Comparison of ENCODE assay signal across 8 mouse cellular contexts in the genomic region with DNA sequence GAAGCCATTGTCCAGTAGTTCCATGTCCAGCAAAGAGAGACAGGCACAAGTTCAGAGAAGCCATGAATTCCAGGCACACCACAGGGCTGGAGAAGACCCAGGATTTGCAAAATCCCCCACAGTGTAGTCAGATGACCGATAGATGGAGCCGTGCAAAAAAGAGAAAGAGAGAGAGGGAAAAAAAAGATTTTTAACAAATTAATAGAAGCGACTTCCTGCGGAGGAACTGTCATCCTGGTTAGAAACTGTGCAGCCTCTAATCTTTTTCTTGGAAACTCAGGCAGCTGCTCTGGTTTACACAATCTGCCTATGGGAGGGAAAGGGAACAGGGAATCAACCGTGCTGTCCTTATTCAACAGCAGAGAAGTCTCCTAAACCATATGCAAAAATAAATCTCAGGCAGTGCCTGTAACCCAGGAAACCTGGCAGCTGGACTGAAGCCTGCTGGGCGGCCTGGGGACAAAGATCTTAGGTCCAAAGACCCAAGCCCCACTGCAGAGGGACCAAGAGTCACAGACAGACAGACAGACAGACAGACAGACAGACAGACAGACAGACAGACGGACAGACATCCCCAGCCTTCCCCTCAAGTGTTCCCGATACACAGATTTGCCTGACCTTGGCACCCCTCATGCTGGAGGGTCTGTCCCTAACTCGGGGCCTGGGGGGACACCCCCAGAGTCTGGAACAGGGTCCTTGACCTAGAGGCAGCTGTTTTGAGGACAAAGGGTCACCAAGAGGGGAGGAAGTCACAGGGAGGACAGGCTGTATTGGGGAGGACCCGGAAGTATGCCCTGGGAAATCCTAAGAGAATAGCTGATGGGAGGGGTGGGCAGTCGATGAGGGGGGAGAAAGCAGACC. TPM values are rescaled to one million over a fixed set of nuclear protein-coding genes. Genes with fewer than 3 reads are reported as not detected.
DNase-seq lines count a peak whose midpoint lies in the region; ATAC-seq and TF ChIP-seq lines count a peak whose summit lies in the region.

No protein-coding gene starts in this region.

- ATAC-seq in Patski, result peak; percentile 18
- peak; percentile 49 for ATAC-seq in forebrain, embryonic 16.5 days
- peak; percentile 41 for ATAC-seq in intestine, embryonic 16.5 days
- ATAC-seq in liver, embryonic 13.5 days (ENCODE audit: low read depth), result no peak; the same call in 1 of the 2 replicates

- no peak for TF ChIP-seq POLR2A in cerebellum, adult 2 months (IDR thresholded peaks at IDR 0.05; ENCODE audit: borderline replicate concordance, insufficient read depth, low read length)

- WGBS in cerebellum, adult 2 months, result 5% methylated on average over 11 of the region's 11 CpGs
- WGBS in forebrain, embryonic 16.5 days, result 3% methylated on average over 11 of the region's 11 CpGs
- WGBS in intestine, embryonic 16.5 days, result 5% methylated on average over 11 of the region's 11 CpGs
- 2% methylated on average over 11 of the region's 11 CpGs for WGBS in liver, embryonic 13.5 days (ENCODE audit: insufficient replicate concordance)

- H3K27me3 ChIP-seq in cerebellum, adult 2 months (ENCODE audit: control insufficient read depth, insufficient read depth, low read length), result no peaks in the 10 kb centered on the region
- H3K27me3 ChIP-seq in Patski, result no peaks in the 10 kb centered on the region
- no peaks in the 10 kb centered on the region for H3K27me3 ChIP-seq in forebrain, embryonic 16.5 days (replicated peaks; ENCODE audit: control insufficient read depth, insufficient read depth, low read length)
- H3K27me3 ChIP-seq in intestine, embryonic 16.5 days (replicated peaks; ENCODE audit: control insufficient read depth, insufficient read depth, low read length), result no peaks in the 10 kb centered on the region
- H3K27me3 ChIP-seq in liver, embryonic 13.5 days, result peaks cover 95% of the 10 kb centered on the region

- peaks cover 17% of the 10 kb centered on the region for H3K4me1 ChIP-seq in cerebellum, adult 2 months (ENCODE audit: control insufficient read depth, insufficient read depth, low read length)
- H3K4me1 ChIP-seq in forebrain, embryonic 16.5 days (replicated peaks; ENCODE audit: control insufficient read depth, insufficient read depth, low read length), result peaks cover 29% of the 10 kb centered on the region
- H3K4me1 ChIP-seq in intestine, embryonic 16.5 days (ENCODE audit: control insufficient read depth, insufficient read depth, low read length), result peaks cover 55% of the 10 kb centered on the region
- H3K4me1 ChIP-seq in liver, embryonic 13.5 days (replicated peaks), result peaks cover 33% of the 10 kb centered on the region

- no peak overlapping the region for H3K27ac ChIP-seq in cerebellum, adult 2 months (ENCODE audit: insufficient read depth, low read length)
- peak overlapping the region; percentile 64 for H3K27ac ChIP-seq in forebrain, embryonic 16.5 days (ENCODE audit: low read length)
- H3K27ac ChIP-seq in intestine, embryonic 16.5 days (ENCODE audit: low read length), result peak overlapping the region; percentile 97
- peak overlapping the region; percentile 61 for H3K27ac ChIP-seq in liver, embryonic 13.5 days

- TF ChIP-seq CTCF in cerebellum, adult 2 months (IDR thresholded peaks at IDR 0.05; ENCODE audit: borderline replicate concordance, insufficient read depth, low read depth, low read length), result no peak
- TF ChIP-seq CTCF in Patski (IDR thresholded peaks at IDR 0.05), result no peak

- CTCF ChIA-PET in Patski (lab: Charles Lee), result interaction anchor here (1.1 to 1.8 kb wide), 2 partner anchors 29 to 99 kb away, joined by 3 to 10 read pairs; no protein-coding TSS in a partner anchor

- in situ Hi-C loops in Patski (cut with MboI; ENCODE audit: low pct_unique_long_range_greater_than_20kb), result loop anchor here (5.0 kb wide), 1 partner anchor 44 kb away; no protein-coding TSS in a partner anchor

- H3K9me3 ChIP-seq in forebrain, embryonic 16.5 days (ENCODE audit: control insufficient read depth, low read length), result no peaks in the 10 kb centered on the region
- no peaks in the 10 kb centered on the region for H3K9me3 ChIP-seq in intestine, embryonic 16.5 days (ENCODE audit: control insufficient read depth, low read length)
- H3K9me3 ChIP-seq in liver, embryonic 13.5 days (replicated peaks), result no peaks in the 10 kb centered on the region

- POLR2A ChIA-PET in Patski (lab: Charles Lee), result interaction anchor here (1.0 to 1.4 kb wide), 2 partner anchors 10 to 28 kb away, joined by 3 read pairs; no protein-coding TSS in a partner anchor

- DNase-seq in cerebellum, adult 2 months, result peak; percentile 32 to 46
- DNase-seq in cerebellum, adult 18-20 months, result no peak
- DNase-seq in Patski (ENCODE audit: low read depth, low spot score), result no peak
- no peak for DNase-seq in liver, embryonic 13.5 days
- DNase-seq in right cerebral cortex, adult 2 months (ENCODE audit: low spot score in 2 of 2), result peak; percentile 67 to 69
- DNase-seq in urinary bladder, postnatal 36 days (ENCODE audit: low spot score in 2 of 2), result no peak

- peak overlapping the region; percentile 18 for H3K4me2 ChIP-seq in forebrain, embryonic 16.5 days (ENCODE audit: low read length)
- H3K4me2 ChIP-seq in intestine, embryonic 16.5 days (ENCODE audit: low read depth, low read length), result peak overlapping the region; percentile 53
- H3K4me2 ChIP-seq in liver, embryonic 13.5 days, result peak overlapping the region; percentile 41

- H3K36me3 ChIP-seq in forebrain, embryonic 16.5 days (ENCODE audit: control insufficient read depth, insufficient read depth), result no peaks in the 10 kb centered on the region
- no peaks in the 10 kb centered on the region for H3K36me3 ChIP-seq in intestine, embryonic 16.5 days (ENCODE audit: control insufficient read depth, insufficient read depth, low read length)
- H3K36me3 ChIP-seq in liver, embryonic 13.5 days, result no peaks in the 10 kb centered on the region

- no peak overlapping the region for H3K4me3 ChIP-seq in cerebellum, adult 2 months (replicated peaks; ENCODE audit: insufficient read depth, low read depth, low read length)
- H3K4me3 ChIP-seq in forebrain, embryonic 16.5 days (replicated peaks; ENCODE audit: low read length), result no peak overlapping the region
- 0 out of 2 replicates have a peak overlapping the region, but pooled peaks have one; percentile 10 for H3K4me3 ChIP-seq in intestine, embryonic 16.5 days (ENCODE audit: low read length)
- no peak overlapping the region for H3K4me3 ChIP-seq in liver, embryonic 13.5 days (replicated peaks)

- 0 out of 2 replicates have a peak overlapping the region, but pooled peaks have one; percentile 7 for H3K9ac ChIP-seq in forebrain, embryonic 16.5 days (replicated peaks; ENCODE audit: low read depth, low read length)
- H3K9ac ChIP-seq in intestine, embryonic 16.5 days (ENCODE audit: low read depth, low read length), result peak overlapping the region; percentile 54
- H3K9ac ChIP-seq in liver, embryonic 13.5 days, result no peak overlapping the region

RNA-seq across cellular contexts. Expression of gene Camk2n1, which starts 9.1 kb away (rescaled TPM):
- 99.0 and 109 TPM in 2 replicates for polyA plus RNA-seq in cerebellum, adult 2 months (2012; rRNA removed)
- 21.9 TPM for polyA plus RNA-seq in Patski (2021)
- 9.8 and 10.2 TPM in 2 replicates for polyA plus RNA-seq in forebrain, embryonic 16.5 days (2015; fragmentation: Nextera tagmentation; extraction: Ambion mirVana)
- polyA plus RNA-seq in intestine, embryonic 16.5 days (2015; fragmentation: Nextera tagmentation; extraction: Ambion mirVana), result 3.5 and 3.6 TPM in 2 replicates
- 1.2 and 1.3 TPM in 2 replicates for polyA plus RNA-seq in liver, embryonic 13.5 days (2015; fragmentation: Nextera tagmentation; extraction: Ambion mirVana)

RNA-seq across cellular contexts. Expression of gene Mul1, which starts 28.7 kb away (rescaled TPM):
- 40.9 and 45.3 TPM in 2 replicates for polyA plus RNA-seq in cerebellum, adult 2 months (2012; rRNA removed)
- 24.3 TPM for polyA plus RNA-seq in Patski (2021)
- 18.4 and 20.2 TPM in 2 replicates for polyA plus RNA-seq in forebrain, embryonic 16.5 days (2015; fragmentation: Nextera tagmentation; extraction: Ambion mirVana)
- 32.7 and 35.3 TPM in 2 replicates for polyA plus RNA-seq in intestine, embryonic 16.5 days (2015; fragmentation: Nextera tagmentation; extraction: Ambion mirVana)
- 11.2 and 11.4 TPM in 2 replicates for polyA plus RNA-seq in liver, embryonic 13.5 days (2015; fragmentation: Nextera tagmentation; extraction: Ambion mirVana)

Comparison
In these comparisons a context has a peak if more than half of its experiments do, and no peak if none do; other contexts are left out.
1. DNase-seq: peak in cerebellum, adult 2 months (2 of 2) and right cerebral cortex, adult 2 months (2 of 2); none in cerebellum, adult 18-20 months (0 of 2), Patski (single experiment), liver, embryonic 13.5 days (single experiment) and urinary bladder, postnatal 36 days (0 of 2).
2. Peak in every context shown above with its lines, with median percentiles within 50 percentile points of each other: H3K4me2 ChIP-seq.